Mouse (Mus musculus) G1E-ER4 (cell line): ENCODE results near the gene Mrvi1. TPM values are rescaled to one million over a fixed set of nuclear protein-coding genes. Genes with fewer than 3 reads are reported as not detected.

Source experiments
- GATA1 ChIP-seq: IDR thresholded peaks from one replicate; pipeline ENCODE4 v1.8.0; 2012; ENCODE audit warnings: low read length, inconsistent platforms
- polyA plus RNA-seq: library from polyadenylated mRNA; stranded (reverse); fragments of >175 nt; gene quantifications from 2 replicates; pipeline ENCODE4 v1.2.3, GENCODE M21; 2012

Gene Mrvi1
- polyA plus RNA-seq, 1 experiment, result 0.08 TPM

GRCm38 (mm10) chr7:110954072-110954858 is 28.0 kb downstream of the Mrvi1 start:
- no peak for TF ChIP-seq GATA1

- no peak for TF ChIP-seq GATA1
Measured at GRCm38 (mm10) chr7:110953210-110953609, 29.1 kb downstream of the Mrvi1 start.

GRCm38 (mm10) chr7:110950621-110950925 is 31.7 kb downstream of the Mrvi1 start:
- TF ChIP-seq GATA1, result no peak

GRCm38 (mm10) chr7:110949785-110950620 is 32.3 kb downstream of the Mrvi1 start:
- TF ChIP-seq GATA1, result no peak

- no peak for TF ChIP-seq GATA1
Measured at GRCm38 (mm10) chr7:110948579-110948978, 33.7 kb downstream of the Mrvi1 start.

GRCm38 (mm10) chr7:110947616-110948015 is 34.6 kb downstream of the Mrvi1 start:
- TF ChIP-seq GATA1, result no peak

GRCm38 (mm10) chr7:110946731-110947130 is 35.5 kb downstream of the Mrvi1 start:
- no peak for TF ChIP-seq GATA1

GRCm38 (mm10) chr7:110944321-110944720 is 37.9 kb downstream of the Mrvi1 start:
- no peak for TF ChIP-seq GATA1

GRCm38 (mm10) chr7:110941701-110942530 is 40.3 kb downstream of the Mrvi1 start:
- no peak for TF ChIP-seq GATA1

- no peak for TF ChIP-seq GATA1
Measured at GRCm38 (mm10) chr7:110941116-110941521, 41.1 kb downstream of the Mrvi1 start.

GRCm38 (mm10) chr7:110935815-110936762 is 46.2 kb downstream of the Mrvi1 start:
- no peak for TF ChIP-seq GATA1

GRCm38 (mm10) chr7:110933999-110934398 is 48.3 kb downstream of the Mrvi1 start:
- no peak for TF ChIP-seq GATA1

- TF ChIP-seq GATA1, result no peak
Measured at GRCm38 (mm10) chr7:110933329-110933728, 48.9 kb downstream of the Mrvi1 start.

GRCm38 (mm10) chr7:110930118-110930854 is 52.0 kb downstream of the Mrvi1 start:
- no peak for TF ChIP-seq GATA1
